Mouse (Mus musculus): ENCODE data around the gene Casp9. TPM values are rescaled to one million over a fixed set of nuclear protein-coding genes. Genes with fewer than 3 reads are reported as not detected.

Casp9 gene
- total RNA-seq, 2 experiments from 2014 or later = 7.9 to 8.6 TPM

- no peak for DNase-seq (ENCODE audit: low spot score)
- intact Hi-C loops (cut with DNase I) = no loop called here
These were observed 65.1 kb downstream of the Casp9 start for GRCm38 (mm10) chr4:141858501-141858900.

GRCm38 (mm10) chr4:141859351-141859750 is 65.9 kb downstream of the Casp9 start:
- intact Hi-C loops (cut with DNase I) = no loop called here
- no peak for DNase-seq (ENCODE audit: low spot score)

- DNase-seq (ENCODE audit: low spot score) = no peak
- intact Hi-C loops (cut with DNase I) = no loop called here
These were observed 66.9 kb downstream of the Casp9 start for GRCm38 (mm10) chr4:141860246-141860841.

- DNase-seq (ENCODE audit: low spot score) = no peak
- intact Hi-C loops (cut with DNase I) = no loop called here
These were observed 68.3 kb downstream of the Casp9 start for GRCm38 (mm10) chr4:141861591-141862295.

- DNase-seq (ENCODE audit: low spot score) = no peak
- intact Hi-C loops (cut with DNase I) = no loop called here
These were observed 69.5 kb downstream of the Casp9 start for GRCm38 (mm10) chr4:141862867-141863266.

- DNase-seq (ENCODE audit: low spot score) = no peak
- intact Hi-C loops (cut with DNase I) = no loop called here
These were observed 70.4 kb downstream of the Casp9 start for GRCm38 (mm10) chr4:141863726-141864280.

GRCm38 (mm10) chr4:141864506-141864905 is 71.1 kb downstream of the Casp9 start:
- intact Hi-C loops (cut with DNase I) = no loop called here
- DNase-seq (ENCODE audit: low spot score) = no peak

GRCm38 (mm10) chr4:141865006-141865405 is 71.6 kb downstream of the Casp9 start:
- intact Hi-C loops (cut with DNase I) = no loop called here
- no peak for DNase-seq (ENCODE audit: low spot score)

Other genes starting within 250 kb of the Casp9 start
- gene Fblim1, start 187.5 kb upstream of the Casp9 start, total RNA-seq (2021) = 100 to 1,000 TPM; 298 to 316 TPM
- gene Tmem82, start 175.0 kb upstream of the Casp9 start, total RNA-seq (2021) = 10 to 100 TPM; 21.2 to 28.9 TPM
- 100 to 1,000 TPM; 105 to 117 TPM for gene Slc25a34, start 169.8 kb upstream of the Casp9 start, total RNA-seq (2021)
- 100 to 1,000 TPM in 1 of 2 experiments, 10 to 100 TPM in 1; 94.1 to 109 TPM for gene Plekhm2, start 128.7 kb upstream of the Casp9 start, total RNA-seq (2021)
- not detected for gene Rsc1a1, start 108.0 kb upstream of the Casp9 start, total RNA-seq (2021)
- 10 to 100 TPM; 28.4 to 34.4 TPM for gene Ddi2, start 70.2 kb upstream of the Casp9 start, total RNA-seq (2021)
- gene Agmat, start 46.9 kb upstream of the Casp9 start, total RNA-seq (2021) = under 1 TPM; 0.36 to 0.56 TPM
- 10 to 100 TPM; 17.7 to 22.9 TPM for gene Dnajc16, start 2.7 kb upstream of the Casp9 start, total RNA-seq (2021)
- not detected for gene Cela2a, start 32.5 kb downstream of the Casp9 start, total RNA-seq (2021)
- not detected for gene Ctrc, start 52.7 kb downstream of the Casp9 start, total RNA-seq (2021)
- 10 to 100 TPM; 16.4 to 21.6 TPM for gene Efhd2, start 81.3 kb downstream of the Casp9 start, total RNA-seq (2021)
- gene Fhad1, start 221.5 kb downstream of the Casp9 start, total RNA-seq (2021) = under 1 TPM; 0.05 to 0.31 TPM